Mouse (Mus musculus): ENCODE results near the gene Hnrnpc. TPM values are rescaled to one million over a fixed set of nuclear protein-coding genes. Genes with fewer than 3 reads are reported as not detected.

Gene Hnrnpc
- polyA plus RNA-seq, 1 experiment from 2014 or later, result 326 TPM

Other genes with a start within 250 kb of the Hnrnpc start
- 35.6 and 39.4 TPM in 2 replicates for gene Mettl17, start 219.2 kb downstream of the Hnrnpc start, polyA plus RNA-seq (2015; fragmentation: Nextera tagmentation; extraction: Ambion mirVana)
- gene Slc39a2, start 211.1 kb downstream of the Hnrnpc start, polyA plus RNA-seq (2015; fragmentation: Nextera tagmentation; extraction: Ambion mirVana), result 0.29 and 0.34 TPM in 2 replicates
- gene Ndrg2, start 189.9 kb downstream of the Hnrnpc start, polyA plus RNA-seq (2015; fragmentation: Nextera tagmentation; extraction: Ambion mirVana), result 330 and 367 TPM in 2 replicates
- gene Tppp2, start 185.6 kb downstream of the Hnrnpc start, polyA plus RNA-seq (2015; fragmentation: Nextera tagmentation; extraction: Ambion mirVana), result not detected in 2 replicates
- gene Rnase13, start 181.3 kb downstream of the Hnrnpc start, polyA plus RNA-seq (2015; fragmentation: Nextera tagmentation; extraction: Ambion mirVana), result not detected in 2 replicates
- 51.8 and 69.2 TPM in 2 replicates for gene Arhgef40, start 119.3 kb downstream of the Hnrnpc start, polyA plus RNA-seq (2015; fragmentation: Nextera tagmentation; extraction: Ambion mirVana)
- gene Tmem253, start 88.4 kb downstream of the Hnrnpc start, polyA plus RNA-seq (2015; fragmentation: Nextera tagmentation; extraction: Ambion mirVana), result 0.60 and 0.68 TPM in 2 replicates
- 18.1 and 23.6 TPM in 2 replicates for gene Zfp219, start 83.3 kb downstream of the Hnrnpc start, polyA plus RNA-seq (2015; fragmentation: Nextera tagmentation; extraction: Ambion mirVana)
- not detected in 2 replicates for gene Olfr221, start 61.6 kb downstream of the Hnrnpc start, polyA plus RNA-seq (2015; fragmentation: Nextera tagmentation; extraction: Ambion mirVana)
- gene Rpgrip1, start 6.7 kb upstream of the Hnrnpc start, polyA plus RNA-seq (2015; fragmentation: Nextera tagmentation; extraction: Ambion mirVana), result 27.8 and 32.6 TPM in 2 replicates
- 24.6 and 27.3 TPM in 2 replicates for gene Supt16, start 93.4 kb upstream of the Hnrnpc start, polyA plus RNA-seq (2015; fragmentation: Nextera tagmentation; extraction: Ambion mirVana)
- gene Chd8, start 153.8 kb upstream of the Hnrnpc start, polyA plus RNA-seq (2015; fragmentation: Nextera tagmentation; extraction: Ambion mirVana), result 17.2 and 22.1 TPM in 2 replicates
- 29.3 and 34.0 TPM in 2 replicates for gene Tox4, start 175.1 kb upstream of the Hnrnpc start, polyA plus RNA-seq (2015; fragmentation: Nextera tagmentation; extraction: Ambion mirVana)
- gene Rab2b, start 175.5 kb upstream of the Hnrnpc start, polyA plus RNA-seq (2015; fragmentation: Nextera tagmentation; extraction: Ambion mirVana), result 12.8 and 16.6 TPM in 2 replicates
- gene Mettl3, start 201.1 kb upstream of the Hnrnpc start, polyA plus RNA-seq (2015; fragmentation: Nextera tagmentation; extraction: Ambion mirVana), result 23.5 and 29.7 TPM in 2 replicates
- gene Sall2, start 224.7 kb upstream of the Hnrnpc start, polyA plus RNA-seq (2015; fragmentation: Nextera tagmentation; extraction: Ambion mirVana), result 4.8 and 7.3 TPM in 2 replicates

All from heart, embryonic 15.5 days (tissue).